Mouse (Mus musculus) brain, embryonic 14.5 days (tissue): ENCODE measurements around the gene BC034090. TPM values are rescaled to one million over a fixed set of nuclear protein-coding genes. Genes with fewer than 3 reads are reported as not detected.

ENCODE experiments used
- DNase-seq: peaks from one replicate; pipeline ENCODE4 v3.0.0-alpha.2; 2011; ENCODE audit warnings: low read depth
- CTCF ChIP-seq: fragments of 200-500 bp; IDR thresholded peaks from 2 replicates; pipeline ENCODE4 v1.5.1; 2012; ENCODE audit warnings: inconsistent platforms, mild to moderate bottlenecking, moderate library complexity, borderline replicate concordance; ENCODE audit not compliant: insufficient read depth, insufficient read length; ENCODE audit errors: extremely low read depth
- POLR2A ChIP-seq: fragments of 200-500 bp; IDR thresholded peaks from 2 replicates; pipeline ENCODE4 v1.6.1; 2012; ENCODE audit warnings: mild to moderate bottlenecking, inconsistent platforms, borderline replicate concordance; ENCODE audit not compliant: poor library complexity, insufficient read depth, insufficient read length, severe bottlenecking; ENCODE audit errors: extremely low read depth
- polyA plus RNA-seq: library from polyadenylated mRNA; depleted of rRNA; stranded (reverse); fragments of >200 nt; gene quantifications from 2 replicates; pipeline ENCODE4 v1.2.3, GENCODE M21; 2012

BC034090 gene
- polyA plus RNA-seq, 1 experiment = 13.3 TPM

DNA sequence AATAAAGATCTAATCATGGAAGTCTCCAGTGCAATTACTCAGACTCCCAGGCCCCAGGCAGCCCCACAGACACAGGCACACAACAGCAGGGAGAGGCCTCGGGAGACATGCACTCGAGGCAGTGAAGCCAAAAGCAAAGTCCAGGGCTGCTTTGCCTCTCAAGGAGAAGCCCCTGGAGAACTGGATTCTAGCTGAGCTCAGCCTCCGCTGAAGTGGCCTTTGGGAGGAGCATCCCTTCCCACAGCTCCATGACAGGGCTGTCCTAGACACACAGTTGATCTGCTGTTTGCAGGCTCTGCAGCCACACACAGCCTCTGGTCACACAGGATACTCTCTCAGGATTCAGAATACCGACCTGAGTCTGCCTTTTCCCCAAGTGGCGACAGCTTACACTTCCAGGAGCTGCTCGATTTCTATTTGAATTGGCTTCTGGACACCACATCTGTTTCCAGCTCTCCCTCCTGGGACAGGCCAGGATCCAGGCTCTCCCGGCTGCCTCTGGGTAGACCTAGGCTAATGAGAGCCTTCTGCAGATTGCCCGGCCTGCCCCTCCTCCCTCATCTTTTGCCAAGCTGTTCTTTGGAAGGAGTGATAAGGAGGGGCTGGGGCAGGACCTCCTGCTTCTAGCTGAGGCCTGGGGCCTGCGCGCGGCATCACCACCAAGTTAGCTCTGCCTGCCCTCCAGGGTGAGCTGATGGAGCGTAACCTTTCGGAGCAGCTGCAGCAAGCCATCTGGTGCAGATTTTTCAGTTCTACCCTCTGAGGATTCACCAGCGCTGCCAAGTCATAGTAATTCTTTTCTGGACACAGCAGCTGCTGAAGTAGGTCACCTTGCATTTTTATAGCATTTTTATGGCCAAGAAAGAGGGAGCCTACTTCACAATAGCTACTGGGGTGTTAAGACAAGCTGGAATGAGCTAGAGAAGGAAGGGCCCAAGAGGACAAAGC is 14.5 kb downstream of the BC034090 start:
- TF ChIP-seq POLR2A (no peak), CTCF (no peak)
- peak; percentile 87 for DNase-seq

GRCm38 (mm10) chr1:155223849-155224554 is 20.2 kb downstream of the BC034090 start:
- TF ChIP-seq CTCF = peak; percentile 92
- no peak for TF ChIP-seq POLR2A
- peak; percentile 92 for DNase-seq

DNA sequence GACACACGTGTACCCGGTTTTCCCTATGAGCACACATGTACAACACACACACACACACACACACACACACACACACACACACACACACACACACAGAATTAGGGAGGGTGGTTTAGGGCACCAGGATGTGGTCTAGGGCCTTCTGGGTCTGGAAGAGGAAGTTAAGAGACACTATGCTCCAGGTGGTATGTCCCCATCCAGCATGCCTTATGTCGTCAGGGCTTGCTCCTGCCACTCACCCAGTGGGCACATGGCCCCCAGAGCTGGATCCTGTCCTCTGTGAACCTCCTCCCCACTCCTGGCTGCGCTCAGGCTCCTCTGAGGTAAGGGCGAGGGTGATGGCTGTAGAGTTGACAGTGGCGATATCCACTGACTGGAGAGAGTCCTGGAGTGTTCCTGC is 21.2 kb downstream of the BC034090 start:
- TF ChIP-seq CTCF = no peak
- TF ChIP-seq POLR2A = no peak
- DNase-seq = no peak

DNA sequence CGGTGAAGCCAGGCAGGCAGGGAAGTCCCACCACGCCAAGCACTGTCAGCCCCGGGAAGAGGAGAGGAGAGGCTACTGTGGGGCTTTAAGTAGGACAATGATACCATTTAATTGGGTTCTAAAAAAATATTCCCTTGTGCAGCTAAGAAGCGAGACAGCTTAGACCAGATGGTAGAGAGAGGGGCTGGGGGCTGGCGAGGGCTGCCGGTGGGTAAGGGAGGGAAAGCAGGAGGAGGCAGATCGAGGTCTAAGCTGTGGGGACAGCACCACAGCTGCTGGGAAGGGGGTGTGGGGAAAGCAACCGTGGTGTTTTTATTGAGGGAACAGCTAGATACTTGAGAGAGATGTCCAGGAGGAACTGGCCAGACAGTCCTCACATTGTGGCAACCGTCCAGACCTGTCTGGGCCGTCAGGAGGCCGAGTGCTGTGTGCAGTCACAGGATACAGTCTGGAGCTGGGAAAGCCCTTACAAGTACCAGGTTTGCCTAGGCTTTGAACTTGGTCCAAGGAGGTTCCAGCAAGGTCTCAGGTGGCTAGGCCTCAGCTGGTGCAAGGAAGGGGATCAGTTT is 22.1 kb downstream of the BC034090 start:
- DNase-seq = peak; percentile 74
- TF ChIP-seq POLR2A (no peak), CTCF (no peak)

- no peak for DNase-seq
- TF ChIP-seq CTCF (no peak), POLR2A (no peak)
These were observed 25.3 kb downstream of the BC034090 start for GRCm38 (mm10) chr1:155218924-155219323.

- DNase-seq = peak; percentile 75
- no peak for TF ChIP-seq POLR2A
- peak; percentile 81; the same call in 1 of the 2 replicates for TF ChIP-seq CTCF
These were observed 26.2 kb downstream of the BC034090 start for GRCm38 (mm10) chr1:155217865-155218541.

GRCm38 (mm10) chr1:155216844-155217243 is 27.4 kb downstream of the BC034090 start:
- no peak for DNase-seq
- TF ChIP-seq CTCF (no peak), POLR2A (no peak)

DNA sequence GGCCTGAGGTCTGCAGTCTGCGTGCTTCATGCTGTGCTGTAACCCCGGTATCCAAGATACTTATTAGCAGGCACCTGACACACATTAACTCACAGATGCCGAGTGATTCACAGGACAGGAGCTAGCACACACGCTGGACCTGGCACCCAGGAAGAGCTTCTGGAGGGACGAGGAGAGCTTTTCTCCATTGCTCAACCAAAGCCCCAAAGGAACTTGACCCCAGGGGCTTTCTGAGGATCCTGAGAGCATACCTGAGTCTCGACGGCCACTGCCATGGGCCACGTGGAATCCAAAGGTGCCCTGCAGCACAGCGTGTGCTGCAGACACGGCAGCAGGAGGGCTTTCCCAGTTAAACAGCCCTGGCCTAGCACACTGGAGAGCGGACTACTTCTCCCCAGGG is 27.9 kb downstream of the BC034090 start:
- DNase-seq = no peak
- TF ChIP-seq CTCF = no peak

GRCm38 (mm10) chr1:155215066-155215764 is 29.0 kb downstream of the BC034090 start:
- TF ChIP-seq CTCF (peak; percentile 41; the same call in 1 of the 2 replicates), POLR2A (no peak)
- no peak for DNase-seq

DNA sequence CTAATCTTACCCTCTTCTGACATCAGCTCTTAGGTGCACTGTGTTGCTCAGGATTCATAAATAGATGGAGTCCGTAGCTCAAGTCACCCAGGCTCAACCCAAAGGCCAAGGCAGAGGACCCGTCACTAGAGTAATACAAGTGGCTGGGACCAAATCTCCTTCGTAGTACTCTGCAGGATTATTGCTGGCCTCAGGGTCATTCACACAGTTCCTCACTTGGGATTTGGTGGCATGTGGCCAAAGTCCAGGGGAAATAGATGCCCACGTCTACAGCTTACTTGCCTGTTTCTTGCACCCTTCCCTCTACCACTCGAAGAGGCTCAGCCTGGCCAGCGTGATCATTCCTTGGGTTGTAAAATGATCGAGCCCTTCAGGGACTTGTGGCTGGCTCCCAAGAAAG is 30.3 kb downstream of the BC034090 start:
- TF ChIP-seq CTCF = no peak
- TF ChIP-seq POLR2A = no peak
- no peak for DNase-seq
